Mouse (Mus musculus) testis, adult 2 months (tissue): Measurements from ENCODE around the gene Boll.

ENCODE experiments used
- CTCF ChIP-seq: fragments of 200-500 bp; IDR thresholded peaks from 2 replicates; pipeline ENCODE4 v1.5.1; 2012; ENCODE audit warnings: low read depth, mild to moderate bottlenecking, inconsistent platforms, low read length, moderate library complexity; ENCODE audit not compliant: control insufficient read depth, insufficient read depth, insufficient replicate concordance
- POLR2A ChIP-seq: fragments of 200-500 bp; IDR thresholded peaks from 2 replicates; pipeline ENCODE4 v1.6.1; 2012; ENCODE audit warnings: low read depth, mild to moderate bottlenecking, inconsistent platforms, low read length, moderate library complexity; ENCODE audit not compliant: control insufficient read depth

DNA sequence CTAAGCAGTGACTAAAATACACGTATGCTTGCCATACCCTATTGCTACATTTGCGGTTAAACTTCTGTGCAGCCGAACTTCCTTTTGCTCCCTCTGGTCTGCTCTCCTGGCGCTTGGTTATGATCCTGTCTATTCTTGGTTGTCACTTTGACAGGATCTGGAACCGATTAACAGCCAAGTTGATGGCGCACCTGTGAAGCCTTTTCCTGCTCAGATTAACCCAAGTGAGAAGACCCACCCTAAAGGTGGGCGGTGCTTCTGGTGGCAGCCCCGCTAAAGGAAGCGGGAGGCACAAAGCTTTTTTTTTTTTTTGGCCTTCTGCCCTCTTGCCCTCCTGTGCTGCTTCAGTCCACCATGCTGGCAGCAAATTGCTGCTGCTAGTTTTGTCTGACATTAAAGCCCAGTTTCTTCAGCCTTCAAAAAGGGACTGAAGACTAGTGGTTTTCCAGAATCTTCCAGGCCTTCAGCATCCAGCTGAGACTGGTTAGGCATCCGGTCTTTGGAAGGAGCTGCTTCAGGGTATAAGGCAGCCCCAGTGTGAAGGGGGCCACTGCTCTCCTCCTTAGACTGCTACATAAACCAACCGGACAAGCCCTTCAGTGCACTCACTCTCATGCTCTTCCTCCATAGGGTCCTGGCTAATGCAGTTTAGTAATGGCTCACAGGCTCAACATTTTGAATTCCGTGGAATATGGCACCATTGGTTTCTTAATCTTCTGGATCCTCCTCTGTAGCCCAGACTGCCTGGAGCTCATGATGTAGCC lies 152.9 kb downstream of the Boll start:
- no peak for TF ChIP-seq POLR2A
- no peak for TF ChIP-seq CTCF
